Mouse (Mus musculus) gastrocnemius, postnatal 36 days (tissue): ENCODE measurements around the gene Zfp786. TPM values are rescaled to one million over a fixed set of nuclear protein-coding genes. Genes with fewer than 3 reads are reported as not detected.

ENCODE experiments used
- DNase-seq, 2 experiments: peaks; one replicate each; pipeline ENCODE4 v3.0.0; 2022
- intact Hi-C: fragments of 180-260 bp; cut with DNase I; formaldehyde crosslinking; loops from one replicate; pipeline ENCODE4 v1.15.1; 2025
- total RNA-seq, 2 experiments: library from RNA; stranded (reverse); gene quantifications; 2 replicates each; pipeline ENCODE4 v1.2.3; 2021

The Zfp786 gene
- total RNA-seq, 2 experiments from 2014 or later, result 0.27 to 0.69 TPM

DNA sequence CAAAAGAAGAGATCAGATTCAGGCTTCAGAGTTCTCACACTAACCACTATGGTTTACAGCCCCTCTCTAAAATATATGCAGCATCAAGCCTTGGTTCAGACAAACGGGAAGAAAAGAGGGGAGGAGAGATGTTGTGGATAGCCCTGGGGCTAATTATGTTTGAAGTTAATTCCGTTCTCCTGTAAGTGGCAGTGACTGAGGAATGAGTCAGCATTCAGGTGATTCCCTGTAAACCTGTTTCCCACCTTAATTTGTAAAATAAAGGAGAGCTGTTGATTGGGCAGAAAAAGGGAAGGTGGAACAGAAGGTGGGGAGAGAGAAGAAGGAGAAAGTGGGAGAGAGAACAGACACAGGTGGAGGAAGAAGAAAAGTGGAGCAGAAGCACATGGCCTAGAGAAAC lies 6.4 kb downstream of the Zfp786 start:
- intact Hi-C loops, result no loop called here
- no peak for DNase-seq

DNA sequence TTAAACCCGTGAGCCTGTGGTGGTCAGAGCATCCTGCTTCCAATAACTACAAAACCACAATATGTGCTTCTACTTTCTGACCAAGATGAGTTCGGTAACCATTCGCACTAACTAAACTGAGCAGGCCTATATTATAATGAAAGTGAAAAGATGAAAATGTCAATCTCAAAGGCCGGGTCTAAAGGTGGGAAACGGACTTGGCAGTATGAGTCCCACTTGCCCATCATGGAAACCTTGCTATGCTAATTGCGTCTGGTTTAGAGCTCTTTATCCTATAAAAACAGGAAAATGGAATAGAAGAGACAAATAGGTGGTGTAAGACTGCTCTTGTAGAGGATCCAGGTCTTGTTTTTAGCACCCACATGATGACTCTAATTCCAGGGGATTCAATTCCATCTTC lies 8.9 kb downstream of the Zfp786 start:
- intact Hi-C loops, result no loop called here
- DNase-seq, result no peak

DNA sequence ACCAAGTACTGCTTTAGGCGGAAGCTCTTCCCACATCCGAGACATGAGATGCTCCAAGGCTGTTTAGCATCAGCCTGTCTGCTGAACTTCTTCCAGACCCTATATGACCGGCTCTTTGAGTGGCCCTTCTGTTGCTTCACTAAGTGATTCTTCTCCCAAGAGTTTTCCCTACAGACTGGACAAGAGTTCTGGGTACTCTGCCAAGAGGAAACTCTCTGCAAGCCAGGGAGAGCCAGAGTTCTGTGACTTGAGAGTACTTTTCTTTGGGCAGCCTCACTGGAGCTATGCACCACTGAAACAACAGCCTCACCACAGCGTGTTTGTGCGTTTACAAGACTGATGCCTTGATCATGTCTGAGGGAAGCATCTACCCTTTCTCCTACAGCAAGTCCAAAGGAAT lies 9.4 kb downstream of the Zfp786 start:
- intact Hi-C loops, result no loop called here

DNA sequence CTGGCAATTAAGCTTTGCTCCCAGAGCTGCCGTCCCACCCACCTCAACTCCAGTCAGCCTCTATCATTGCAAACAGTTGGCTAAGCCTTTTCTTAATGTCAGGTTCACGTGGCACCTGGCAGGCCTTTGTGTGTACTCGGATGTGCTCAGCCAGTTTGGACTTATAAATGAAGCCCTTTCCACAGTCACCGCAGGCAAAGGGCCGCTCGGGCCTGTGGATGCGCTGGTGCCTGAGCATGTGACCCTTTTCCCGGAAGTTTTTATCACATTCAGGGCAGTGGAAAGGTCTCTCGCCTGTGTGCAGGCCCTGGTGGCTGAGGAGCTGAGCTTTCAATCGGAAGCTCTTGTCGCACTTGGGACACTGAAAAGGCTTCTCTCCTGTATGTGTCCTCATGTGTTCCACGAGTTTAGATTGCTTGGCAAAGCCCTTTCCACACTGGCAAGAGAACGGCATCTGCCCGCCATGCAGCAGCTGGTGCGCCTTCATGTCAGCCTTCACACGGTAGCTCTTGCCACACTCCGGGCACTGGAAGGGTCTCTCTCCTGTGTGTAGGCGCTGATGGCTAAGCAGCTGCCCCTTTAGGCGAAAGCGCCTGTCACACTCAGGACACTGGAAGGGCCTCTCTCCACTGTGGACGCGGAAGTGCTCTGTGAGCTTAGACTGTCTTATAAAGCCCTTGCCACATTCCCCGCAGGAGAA lies 10.9 kb downstream of the Zfp786 start:
- no peak for DNase-seq
- intact Hi-C loops, result no loop called here

More for the DNA sequence above, 9.4 kb downstream of the Zfp786 start:
- DNase-seq, result no peak

DNA sequence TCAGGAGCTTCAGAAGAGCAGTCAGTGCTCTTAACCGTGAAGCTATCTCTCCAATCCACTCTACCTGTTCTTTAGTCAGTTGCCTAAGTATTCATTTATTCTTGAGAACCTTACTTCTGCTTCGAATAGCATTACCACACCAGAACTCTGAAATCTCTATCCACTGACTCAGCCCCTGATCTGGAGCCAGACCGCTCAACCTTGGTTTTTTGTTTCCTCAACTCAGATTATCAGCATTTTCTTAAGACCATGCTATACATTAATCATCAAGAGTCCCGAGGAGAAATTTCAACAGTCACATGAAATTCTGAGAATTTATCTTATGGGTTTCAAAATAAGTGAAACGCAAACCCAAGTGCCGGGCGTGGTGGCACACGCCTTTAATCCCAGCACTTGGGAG lies 11.9 kb downstream of the Zfp786 start:
- intact Hi-C loops, result no loop called here
- no peak for DNase-seq

DNA sequence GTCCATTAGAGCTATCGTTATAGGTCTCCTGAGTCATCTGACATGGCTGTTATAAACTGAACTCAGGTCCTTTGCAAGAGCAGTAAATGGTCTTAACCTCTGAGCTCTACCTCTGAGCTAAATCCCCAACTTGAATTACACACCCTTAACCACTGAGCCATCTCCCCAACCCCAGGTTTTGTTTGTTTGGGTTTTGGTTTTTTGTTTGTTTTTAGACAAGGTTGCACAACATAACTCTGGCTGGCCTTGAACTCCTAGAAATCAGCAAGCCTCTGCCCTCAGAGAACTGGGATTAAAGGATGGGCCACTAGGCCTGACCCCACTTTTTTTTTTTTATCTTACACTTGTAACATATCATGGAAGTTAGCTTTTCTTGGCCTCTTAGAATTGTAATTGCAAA lies 14.5 kb downstream of the Zfp786 start:
- intact Hi-C loops, result no loop called here
- DNase-seq, result no peak

DNA sequence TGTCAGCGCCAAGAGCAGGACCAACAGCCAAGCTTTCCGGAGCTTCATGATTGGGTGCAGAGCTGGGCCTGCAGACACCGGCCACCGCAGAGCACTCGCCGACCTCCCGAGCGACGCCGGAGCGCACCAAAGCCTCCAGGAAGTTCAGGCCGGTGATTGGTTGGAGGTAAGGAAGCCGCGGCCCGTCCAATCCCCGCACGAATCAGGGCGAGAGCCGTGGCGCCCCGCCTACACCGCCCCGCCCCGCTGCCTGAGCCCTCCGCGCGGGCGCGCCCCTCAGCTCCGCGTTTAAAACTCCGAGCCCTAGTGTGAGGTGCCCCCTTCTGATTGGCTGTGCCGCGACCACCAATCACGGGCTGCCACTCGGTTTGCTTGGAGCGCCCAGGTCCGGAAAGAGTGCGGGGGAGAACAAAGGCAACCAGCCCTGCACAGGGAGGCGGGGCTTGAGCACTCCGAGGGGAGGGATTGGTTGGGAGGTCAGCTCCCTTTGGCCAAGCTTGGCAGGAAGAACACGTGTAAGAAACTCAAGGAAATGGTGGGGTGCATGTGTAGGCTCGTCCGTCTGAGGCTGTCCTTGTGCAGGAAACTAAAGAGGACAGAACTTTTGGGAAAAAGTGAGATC lies 17.3 kb downstream of the Zfp786 start, which contains the start of gene Pdia4:
Gene Pdia4 (minus strand): TSS at position 174 of the 622 bp plus-strand sequence.
- DNase-seq, result peak; percentile 94 to 97
- intact Hi-C loops, result no loop called here

DNA sequence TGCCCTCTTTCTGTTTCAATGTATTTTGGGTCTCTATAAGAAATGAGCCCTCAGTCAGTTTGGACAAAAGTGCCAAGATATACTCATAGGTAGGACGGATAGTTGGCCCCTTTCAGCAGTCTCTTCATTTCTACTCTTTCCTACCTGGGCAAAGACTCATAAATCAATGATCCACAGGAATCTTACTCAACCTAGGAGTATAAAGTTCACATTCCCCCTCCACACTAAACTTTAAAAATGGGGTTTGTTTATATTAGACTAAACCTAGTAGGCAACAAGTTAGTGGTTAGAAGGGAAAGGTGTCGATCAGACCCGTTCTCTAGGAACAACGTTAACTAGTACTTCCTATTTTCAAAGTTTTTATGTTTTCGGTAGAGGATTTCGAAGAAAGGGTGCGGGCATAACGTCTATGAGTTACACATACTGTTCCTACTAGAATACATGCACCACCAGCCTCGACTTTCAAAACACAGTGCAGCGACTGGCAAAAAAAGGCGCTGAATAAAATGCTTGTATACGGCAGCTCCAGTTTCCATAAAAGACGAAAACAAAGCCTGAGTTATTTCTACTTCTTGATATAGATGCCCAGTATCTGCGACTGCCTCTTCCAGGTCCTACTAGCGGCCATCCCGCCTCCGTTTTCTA lies 18.3 kb downstream of the Zfp786 start:
- intact Hi-C loops, result no loop called here
- no peak for DNase-seq

DNA sequence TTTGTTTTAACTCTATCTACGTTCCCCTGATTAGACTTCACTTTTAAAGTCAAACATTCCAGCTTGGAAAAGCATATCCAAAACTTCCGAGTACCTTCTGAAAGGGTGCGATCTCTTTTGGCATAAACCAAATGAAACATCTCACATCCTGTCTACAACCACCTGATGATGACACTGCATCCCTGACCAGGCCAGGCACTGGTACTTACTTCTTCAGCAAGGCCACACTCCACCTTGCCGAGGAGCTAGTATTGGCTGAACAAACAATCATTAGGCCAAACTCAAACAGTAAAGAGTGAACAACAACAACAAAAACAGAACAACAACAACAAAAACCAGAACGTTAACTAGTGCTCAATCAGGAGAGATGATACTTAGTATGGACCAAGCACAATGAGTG lies 19.3 kb downstream of the Zfp786 start:
- no peak for DNase-seq
- intact Hi-C loops, result no loop called here

DNA sequence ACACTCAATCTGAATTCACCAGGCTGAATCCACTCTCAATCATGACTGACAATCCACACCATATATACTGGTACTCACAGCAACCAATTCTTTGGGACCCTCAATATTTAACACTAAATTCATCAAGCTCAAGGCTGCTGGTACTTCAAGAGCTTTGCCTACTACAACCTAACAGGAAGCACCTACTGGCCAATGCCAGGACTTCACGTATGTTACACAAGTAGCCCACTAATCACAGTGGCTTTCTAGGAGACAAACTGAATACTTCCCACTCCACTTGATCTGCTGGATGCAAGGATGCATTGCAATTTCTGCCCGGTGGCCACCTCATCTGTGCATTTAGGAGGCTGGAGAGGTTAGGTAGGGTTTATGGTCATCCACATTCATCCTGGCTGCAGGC lies 20.5 kb downstream of the Zfp786 start:
- intact Hi-C loops, result no loop called here
- no peak for DNase-seq

DNA sequence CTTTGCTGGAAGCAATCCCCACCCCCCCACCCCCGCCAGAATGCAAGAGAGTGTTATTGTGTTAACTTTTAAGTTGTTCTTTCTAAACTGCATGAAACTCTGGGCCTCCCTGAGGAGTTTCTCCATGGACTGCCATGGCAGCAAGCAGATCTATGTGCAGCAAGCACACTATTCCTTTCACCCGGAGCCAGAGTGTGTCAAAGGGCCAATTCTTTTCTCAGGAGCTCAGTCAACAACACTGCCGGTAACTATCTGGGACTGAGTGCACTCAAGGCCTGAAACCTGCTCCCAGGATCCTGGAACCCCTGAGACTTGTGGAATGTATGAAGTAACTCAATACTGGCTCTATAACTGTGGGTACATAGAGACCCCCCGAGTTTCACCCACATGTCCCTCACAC lies 21.6 kb downstream of the Zfp786 start:
- intact Hi-C loops, result no loop called here
- no peak for DNase-seq

DNA sequence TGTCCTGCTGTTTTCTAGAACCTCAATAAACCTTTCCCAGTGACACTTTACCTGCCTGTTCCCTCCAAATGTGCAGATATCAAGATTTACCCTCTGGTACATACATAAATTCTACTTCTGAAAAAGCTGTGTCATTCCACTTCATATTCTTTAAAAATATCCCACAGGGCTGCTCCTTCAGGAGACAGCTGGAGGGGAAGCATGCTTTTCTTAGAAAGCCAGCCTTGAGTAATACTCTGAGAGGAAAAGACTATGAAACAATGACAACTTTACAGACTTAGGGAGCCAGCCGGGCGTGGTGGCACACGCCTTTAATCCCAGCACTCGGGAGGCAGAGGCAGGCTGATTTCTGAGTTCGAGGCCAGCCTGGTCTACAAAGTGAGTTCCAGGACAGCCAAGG lies 22.1 kb downstream of the Zfp786 start:
- no peak for DNase-seq
- intact Hi-C loops, result no loop called here

DNA sequence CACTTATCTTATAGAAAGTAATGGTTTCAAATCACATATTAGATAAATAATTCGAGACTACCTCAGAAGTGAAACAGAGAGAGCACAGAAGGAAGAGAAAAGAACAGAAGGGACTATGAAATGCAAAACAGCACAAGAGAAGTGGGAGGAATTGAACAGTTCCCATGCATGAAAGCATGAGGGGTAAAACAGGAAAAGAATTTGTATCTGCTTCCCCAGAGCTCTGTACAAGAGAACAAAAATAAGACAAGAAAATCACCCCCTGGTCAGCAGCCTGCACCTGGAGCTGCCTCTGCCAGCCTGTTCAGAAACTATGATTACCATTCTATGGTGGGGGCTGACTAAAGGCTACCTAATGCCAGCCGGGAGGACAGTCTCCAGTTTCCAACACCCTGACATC lies 23.2 kb downstream of the Zfp786 start:
- intact Hi-C loops, result no loop called here
- no peak for DNase-seq

DNA sequence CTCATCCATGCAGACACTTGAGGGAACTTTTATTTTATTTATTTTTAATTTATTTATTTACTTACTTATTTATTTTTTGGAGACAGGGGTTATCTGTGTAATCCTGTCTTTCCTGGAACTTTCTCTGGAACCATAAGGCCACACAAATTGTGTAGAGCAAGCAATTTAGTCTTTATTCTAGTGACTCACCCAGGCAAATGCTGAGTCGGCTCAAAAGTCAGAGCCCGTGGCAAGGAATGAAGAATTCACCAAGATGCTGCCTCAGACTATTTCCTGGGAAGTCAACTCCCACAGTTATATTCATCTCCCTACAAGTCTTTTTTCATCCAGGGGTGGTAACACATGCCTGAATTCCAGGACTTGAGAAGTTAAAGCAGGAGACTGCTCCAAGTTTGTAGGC lies 25.1 kb downstream of the Zfp786 start:
- no peak for DNase-seq
- intact Hi-C loops, result no loop called here

DNA sequence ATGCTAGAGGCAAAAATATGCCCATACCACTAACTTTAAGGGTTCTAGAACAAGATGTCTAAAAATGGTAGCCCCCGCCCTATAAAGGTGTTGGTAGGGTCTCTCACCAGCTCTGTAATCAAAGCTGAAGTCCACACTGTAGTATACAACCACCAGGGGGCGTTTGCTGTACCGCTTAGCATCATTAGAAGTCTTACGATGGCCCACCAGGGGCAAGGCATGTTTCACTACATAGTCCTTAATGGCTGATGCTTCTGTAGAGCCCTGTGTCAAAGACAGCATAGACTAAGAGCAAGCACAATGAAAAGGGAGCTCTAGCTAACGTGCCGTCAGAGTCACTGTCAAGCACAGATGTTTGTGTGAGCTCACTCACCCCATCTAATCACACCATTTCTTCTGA lies 31.6 kb downstream of the Zfp786 start:
- peak in 1 of 2 experiments; percentile 27 for DNase-seq
- intact Hi-C loops, result loop anchor here (1.0 kb wide), 1 partner anchor 31 kb away; the partner anchor contains the start of gene Zfp786

DNA sequence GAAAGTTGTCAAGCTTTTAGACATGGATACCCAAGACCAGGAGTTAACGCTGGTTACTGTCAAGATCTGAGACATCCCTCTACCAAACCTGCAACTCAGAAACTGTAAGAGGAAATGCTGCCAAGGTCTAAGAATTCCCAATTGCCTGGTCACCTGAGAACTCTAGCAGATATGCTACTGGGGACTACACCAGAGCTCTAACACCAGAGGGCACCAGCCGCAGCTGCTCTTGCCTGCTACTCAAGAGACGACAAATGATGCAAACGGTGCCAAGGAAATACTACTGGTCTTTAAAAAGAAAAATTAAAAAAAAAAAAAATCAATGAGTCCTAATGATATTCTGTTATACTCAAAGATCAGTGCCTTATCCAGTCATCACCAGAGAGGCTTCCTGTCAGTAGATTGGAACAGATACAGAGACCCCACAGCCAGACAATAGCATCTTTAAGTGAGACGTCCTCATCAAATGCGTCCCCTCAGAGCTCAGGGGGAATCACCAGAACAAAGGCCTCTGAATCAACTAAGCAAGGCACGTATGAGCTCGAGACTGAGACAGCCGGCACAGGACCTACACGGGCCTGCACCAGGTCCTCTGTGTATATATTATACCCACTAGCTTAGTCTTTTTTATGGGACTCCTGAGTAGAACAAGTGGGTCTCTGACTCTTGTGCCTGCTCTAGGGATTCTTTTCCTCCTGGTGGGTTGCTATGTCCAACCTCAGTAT lies 36.4 kb downstream of the Zfp786 start:
- intact Hi-C loops, result no loop called here

DNA sequence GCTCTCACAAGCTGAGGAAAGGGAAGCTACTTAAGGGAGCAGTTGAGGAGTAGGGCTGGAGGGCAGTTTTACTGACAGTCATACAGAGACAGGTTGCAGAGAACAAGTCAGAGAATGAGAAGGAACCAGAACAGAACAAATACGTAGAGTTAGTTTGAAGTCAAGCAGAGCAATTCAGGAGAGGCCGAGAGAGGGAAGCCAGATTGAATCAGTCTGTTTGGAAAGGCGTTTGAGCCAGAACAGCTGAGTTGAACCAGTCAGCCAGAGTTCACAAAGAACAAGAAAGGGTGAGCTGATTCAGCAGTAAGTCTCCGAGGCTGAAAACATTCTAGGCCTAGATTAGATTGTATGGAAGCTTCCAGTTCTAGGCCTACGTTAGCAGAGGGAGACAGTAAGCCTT lies 37.4 kb downstream of the Zfp786 start:
- no peak for DNase-seq
- intact Hi-C loops, result no loop called here

More for the DNA sequence above, 36.4 kb downstream of the Zfp786 start:
- DNase-seq, result no peak

DNA sequence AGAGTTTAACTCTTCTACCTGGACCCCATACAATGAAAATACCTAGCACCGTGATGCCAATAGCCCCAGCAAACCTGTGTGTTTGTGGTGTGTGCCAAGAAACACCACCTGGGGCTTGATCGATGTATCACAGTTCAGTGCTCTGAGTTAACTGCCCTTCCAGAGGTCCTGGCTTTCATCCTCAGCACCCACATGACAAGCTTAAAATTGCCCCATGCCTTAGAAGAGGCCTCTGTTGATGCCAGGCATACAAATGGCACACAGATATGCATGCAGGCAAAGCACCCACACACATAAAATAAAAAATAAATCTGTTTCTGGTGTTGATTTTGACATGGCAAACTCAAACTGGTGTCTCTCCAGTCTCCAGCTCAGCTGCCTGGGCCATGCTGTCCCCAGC lies 38.1 kb downstream of the Zfp786 start:
- no peak for DNase-seq
- intact Hi-C loops, result no loop called here

DNA sequence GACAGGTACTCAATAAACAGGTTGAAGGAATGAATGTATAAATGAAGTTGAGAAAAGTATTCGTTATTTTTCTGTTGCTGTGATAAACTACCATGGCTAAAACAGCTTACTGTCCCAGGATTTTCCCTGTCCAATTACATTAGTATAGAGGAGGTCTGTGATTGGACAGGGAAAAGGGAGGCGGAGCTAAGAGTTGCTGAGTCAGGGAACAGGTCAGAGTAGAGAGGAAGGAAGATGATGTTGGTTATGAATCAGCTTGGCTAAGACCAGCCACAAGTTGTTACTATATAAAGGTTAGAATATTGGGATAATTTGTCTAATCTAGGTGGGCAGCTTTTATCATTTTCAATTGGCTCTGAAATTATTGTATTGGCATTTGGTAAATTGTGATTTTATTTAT lies 39.9 kb downstream of the Zfp786 start:
- no peak for DNase-seq
- intact Hi-C loops, result no loop called here

DNA sequence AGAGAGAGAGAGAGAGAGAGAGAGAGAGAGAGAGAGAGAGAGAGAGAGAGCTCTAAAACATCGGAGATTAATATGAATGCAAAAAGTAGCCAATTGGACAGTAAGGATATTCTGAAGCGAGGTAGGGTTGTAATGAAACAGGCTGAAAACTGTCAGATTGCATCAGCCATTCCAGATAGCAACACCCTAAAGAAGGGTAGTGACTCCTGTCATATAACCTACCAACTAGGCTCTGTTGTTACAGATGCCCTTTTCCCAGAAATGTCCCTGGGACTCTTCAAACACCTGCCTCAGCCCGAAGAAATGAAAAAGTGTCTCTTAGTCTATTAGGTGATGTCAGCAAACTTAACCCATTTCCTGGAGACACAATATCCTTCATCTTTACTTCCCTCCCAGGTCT lies 41.8 kb downstream of the Zfp786 start:
- no peak for DNase-seq
- intact Hi-C loops, result no loop called here
